Mouse (Mus musculus) liver, adult (tissue): ENCODE results near the gene Esp22.

Experiments
- GATA4 ChIP-seq: IDR thresholded peaks from 2 replicates; pipeline ENCODE4 v1.6.1; 2014; ENCODE audit warnings: mild to moderate bottlenecking, low read length; ENCODE audit not compliant: insufficient replicate concordance

Gene Esp22

DNA sequence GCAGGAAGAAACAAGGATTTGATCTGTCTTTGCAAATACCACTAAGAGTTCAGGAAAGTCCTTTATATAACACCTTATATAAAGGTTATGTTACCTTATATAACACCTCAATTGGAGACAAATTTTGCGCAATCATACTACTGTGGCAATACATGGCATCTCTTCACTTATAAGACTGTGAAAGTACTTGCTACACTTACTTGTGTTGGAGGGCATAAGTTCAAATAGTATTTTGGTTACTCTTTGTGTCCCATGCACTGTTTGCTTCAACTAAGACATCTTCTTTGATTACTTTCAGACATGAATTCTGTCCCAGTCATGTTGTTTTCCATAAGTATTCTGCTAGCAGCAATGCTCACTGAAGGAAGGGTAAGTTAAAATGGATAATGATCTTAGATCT, at the start of gene Esp22:
Gene Esp22 (plus strand): TSS at position 301 of the 400 bp plus-strand sequence.
- no peak for TF ChIP-seq GATA4

DNA sequence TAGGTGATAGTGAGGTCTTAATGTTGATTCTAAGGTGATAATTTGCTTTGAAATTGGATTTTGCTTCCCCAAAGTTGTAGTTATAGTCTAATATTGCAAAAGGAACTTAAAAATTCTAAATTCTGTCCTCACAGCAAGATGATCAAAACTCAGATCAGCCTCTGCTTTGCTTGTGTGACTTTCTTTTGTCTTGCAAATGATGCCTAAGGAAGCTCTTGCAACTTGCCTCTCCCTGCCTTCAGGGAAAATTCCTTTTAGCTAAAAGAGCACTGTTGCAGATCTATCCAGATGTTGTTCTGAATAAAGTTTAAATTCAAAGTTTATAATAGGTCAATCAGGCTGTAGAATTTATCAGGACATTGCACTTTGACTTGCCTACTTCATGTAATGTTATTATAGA, 31.5 kb upstream of the Esp22 start:
- no peak for TF ChIP-seq GATA4

DNA sequence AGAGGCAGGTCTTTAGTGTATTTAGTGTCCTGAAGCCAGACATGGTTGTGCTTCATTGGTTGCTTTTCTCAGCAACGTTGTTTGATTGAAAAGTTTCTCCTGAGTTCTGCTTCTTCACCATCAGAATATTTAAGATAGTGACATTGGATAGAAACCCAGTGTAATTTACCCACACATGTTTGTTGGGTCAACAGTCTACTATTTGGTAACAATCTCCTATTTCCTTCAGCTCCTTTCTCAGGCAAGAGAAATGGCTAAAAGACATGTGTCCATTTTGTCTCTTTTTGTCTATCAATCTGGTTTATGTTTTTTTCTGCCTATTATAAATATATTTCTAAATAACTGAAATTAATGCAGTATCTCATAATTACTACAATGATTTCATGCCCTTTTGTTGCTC, 18.2 kb upstream of the Esp22 start, which contains the start of gene Esp23:
Gene Esp23 (minus strand): TSS at position 101 of the 400 bp plus-strand sequence.
- no peak for TF ChIP-seq GATA4
